Mouse (Mus musculus) spleen, adult 2 months (tissue): ENCODE data around the gene Foxa3. TPM values are rescaled to one million over a fixed set of nuclear protein-coding genes. Genes with fewer than 3 reads are reported as not detected.

ENCODE experiments used
- DNase-seq, 2 experiments: peaks; one replicate each; pipeline versions ENCODE4 v3.0.0 to v3.0.0-alpha.2; 2012 to 2021; ENCODE audit warnings: low spot score in 2 of 2, low read depth in 1 of 2
- H3K27ac ChIP-seq: fragments of 200-500 bp; 2 replicates; pipeline ENCODE4 v1.5.1; 2012; ENCODE audit warnings: low read length, inconsistent platforms; ENCODE audit not compliant: insufficient read depth
- H3K27me3 ChIP-seq: fragments of 200-500 bp; 2 replicates; pipeline ENCODE4 v1.6.1; 2012; ENCODE audit warnings: mild to moderate bottlenecking, moderate library complexity, low read length, inconsistent platforms; ENCODE audit not compliant: control insufficient read depth, insufficient read depth
- H3K36me3 ChIP-seq: fragments of 200-500 bp; 2 replicates; pipeline ENCODE4 v1.6.1; 2012; ENCODE audit warnings: mild to moderate bottlenecking, low read length, inconsistent platforms; ENCODE audit not compliant: control insufficient read depth, insufficient read depth
- H3K4me1 ChIP-seq: fragments of 200-500 bp; 2 replicates; pipeline ENCODE4 v1.6.1; 2011; ENCODE audit warnings: inconsistent platforms; ENCODE audit not compliant: control insufficient read depth, insufficient read depth, insufficient read length
- H3K4me3 ChIP-seq: fragments of 200-500 bp; 2 replicates; pipeline ENCODE4 v1.5.1; 2011; ENCODE audit warnings: mild to moderate bottlenecking, inconsistent platforms; ENCODE audit not compliant: insufficient read depth, insufficient read length; ENCODE audit errors: extremely low read depth
- CTCF ChIP-seq: fragments of 200-500 bp; IDR thresholded peaks from 2 replicates; pipeline ENCODE4 v1.5.1; 2011; ENCODE audit warnings: mild to moderate bottlenecking, inconsistent platforms; ENCODE audit not compliant: insufficient read depth, insufficient read length, insufficient replicate concordance; ENCODE audit errors: extremely low read depth
- POLR2A ChIP-seq: fragments of 200-500 bp; IDR thresholded peaks from 2 replicates; pipeline ENCODE4 v1.6.1; 2011; ENCODE audit warnings: low read depth, low read length, inconsistent platforms
- WGBS: fragments of 180-500 bp; shearing (Covaris S2); methylation state at CpG from one replicate; pipeline ENCODE4 v1.1.7; 2018; 5-methylcytosine and 5-hydroxymethylcytosine counted together
- polyA plus RNA-seq: library from polyadenylated mRNA; depleted of rRNA; stranded (reverse); fragments of >200 nt; gene quantifications from 2 replicates; pipeline ENCODE4 v1.2.3, GENCODE M21; 2012; rRNA removed

The Foxa3 gene
- polyA plus RNA-seq, 1 experiment = 0.49 TPM

- TF ChIP-seq POLR2A = no peak
- no peak for TF ChIP-seq CTCF
- DNase-seq = no peak
- Histone ChIP-seq H3K36me3 (no peaks in the 10 kb centered on the region), H3K27me3 (peaks cover 12% of the 10 kb centered on the region), H3K4me1 (no peaks in the 10 kb centered on the region), H3K4me3 (no peak overlapping the region), H3K27ac (no peak overlapping the region)
- 80% methylated on average over 5 of the region's 5 CpGs for WGBS
Observed at GRCm38 (mm10) chr7:18965312-18965711, 58.0 kb downstream of the Foxa3 start.

GRCm38 (mm10) chr7:18963294-18963843, 60.0 kb downstream of the Foxa3 start:
- WGBS = 8% methylated on average over 19 of the region's 19 CpGs
- TF ChIP-seq CTCF = no peak
- no peak for TF ChIP-seq POLR2A

More at GRCm38 (mm10) chr7:18963294-18963843, 60.0 kb downstream of the Foxa3 start:
- H3K4me1 ChIP-seq = 0 out of 2 replicates have a peak, but pooled peaks cover under 1% of the 10 kb centered on the region
- no peaks in the 10 kb centered on the region for H3K36me3 ChIP-seq
- H3K27ac ChIP-seq = no peak overlapping the region
- no peak for DNase-seq
- no peak overlapping the region for H3K4me3 ChIP-seq
- peaks cover 15% of the 10 kb centered on the region for H3K27me3 ChIP-seq

Other genes starting within 250 kb of the Foxa3 start
- gene Psg19, start 225.0 kb downstream of the Foxa3 start, polyA plus RNA-seq = not detected in 2 replicates
- gene Psg17, start 201.9 kb downstream of the Foxa3 start, polyA plus RNA-seq = 0.05 TPM in 1 of 2 replicates, not detected in the other
- gene Mill2, start 183.6 kb downstream of the Foxa3 start, polyA plus RNA-seq = 2.4 and 2.9 TPM in 2 replicates
- 93.4 and 164 TPM in 2 replicates for gene Pglyrp1, start 152.2 kb downstream of the Foxa3 start, polyA plus RNA-seq
- 13.0 and 25.5 TPM in 2 replicates for gene Ccdc61, start 113.1 kb downstream of the Foxa3 start, polyA plus RNA-seq
- 0.68 and 0.90 TPM in 2 replicates for gene Nova2, start 97.7 kb downstream of the Foxa3 start, polyA plus RNA-seq
- not detected in 2 replicates for gene Nanos2, start 36.1 kb downstream of the Foxa3 start, polyA plus RNA-seq
- 2.5 and 4.0 TPM in 2 replicates for gene Mypop, start 32.3 kb downstream of the Foxa3 start, polyA plus RNA-seq
- 23.8 and 32.9 TPM in 2 replicates for gene Irf2bp1, start 19.5 kb downstream of the Foxa3 start, polyA plus RNA-seq
- 67.2 and 88.3 TPM in 2 replicates for gene Sympk, start 839 bp upstream of the Foxa3 start, polyA plus RNA-seq
- 0.06 TPM in 1 of 2 replicates, not detected in the other for gene Rsph6a, start 31.2 kb upstream of the Foxa3 start, polyA plus RNA-seq
- 26.6 and 31.9 TPM in 2 replicates for gene Dmwd, start 52.7 kb upstream of the Foxa3 start, polyA plus RNA-seq
- gene Dmpk, start 60.3 kb upstream of the Foxa3 start, polyA plus RNA-seq = 175 and 182 TPM in 2 replicates
- gene Six5, start 71.1 kb upstream of the Foxa3 start, polyA plus RNA-seq = 9.1 and 9.8 TPM in 2 replicates
- 0.02 TPM in 1 of 2 replicates, not detected in the other for gene Gm4969, start 94.8 kb upstream of the Foxa3 start, polyA plus RNA-seq
- 15.4 and 16.5 TPM in 2 replicates for gene Fbxo46, start 96.3 kb upstream of the Foxa3 start, polyA plus RNA-seq
- 7.7 and 12.3 TPM in 2 replicates for gene Qpctl, start 125.8 kb upstream of the Foxa3 start, polyA plus RNA-seq
- gene Snrpd2, start 126.2 kb upstream of the Foxa3 start, polyA plus RNA-seq = 17.0 and 19.0 TPM in 2 replicates
- gene Gipr, start 142.6 kb upstream of the Foxa3 start, polyA plus RNA-seq = 0.07 and 0.08 TPM in 2 replicates
- 27.4 and 27.9 TPM in 2 replicates for gene Eml2, start 152.9 kb upstream of the Foxa3 start, polyA plus RNA-seq
- gene Gpr4, start 189.0 kb upstream of the Foxa3 start, polyA plus RNA-seq = 6.5 and 9.3 TPM in 2 replicates
- gene Opa3, start 204.8 kb upstream of the Foxa3 start, polyA plus RNA-seq = 14.7 and 17.7 TPM in 2 replicates
- 335 and 437 TPM in 2 replicates for gene Vasp, start 248.3 kb upstream of the Foxa3 start, polyA plus RNA-seq